In the genomic region with DNA sequence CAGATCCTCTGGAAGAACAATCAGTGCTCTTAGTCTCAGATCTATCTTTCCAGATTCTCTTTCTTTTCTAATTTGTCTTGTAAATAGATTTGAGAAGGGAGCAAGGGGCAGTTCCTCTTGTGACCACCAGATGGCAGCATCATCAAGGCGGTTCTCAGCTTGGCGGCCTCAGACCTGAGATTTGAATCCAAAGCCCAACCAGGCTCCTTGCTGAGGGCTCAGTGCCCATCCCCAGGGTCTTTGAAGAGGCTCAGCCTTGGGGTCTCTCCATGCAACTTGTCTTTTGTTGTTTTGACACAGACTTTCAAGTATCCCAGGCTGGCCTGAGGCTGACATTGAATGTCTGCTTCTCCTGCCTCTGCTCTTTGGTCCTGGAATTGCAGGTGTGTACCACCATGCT, we compare ENCODE assay signal across 9 mouse cellular contexts. TPM values are rescaled to one million over a fixed set of nuclear protein-coding genes. Genes with fewer than 3 reads are reported as not detected.
DNase-seq lines count a peak whose midpoint lies in the region; ATAC-seq and TF ChIP-seq lines count a peak whose summit lies in the region.
"Had no signal": no experiment of that assay in that cellular context is flagged by ENCODE, and none has a peak within 500 bp of the region (broad histone marks: within the 10 kb centered on the region; RNA-seq: fewer than 3 reads in every experiment).

No protein-coding gene starts in this region.

- WGBS in kidney, adult 2 months = 3% methylated on average over 2 of the region's 2 CpGs
- WGBS in kidney, embryonic 16.5 days = 0% methylated on average over 2 of the region's 2 CpGs
- WGBS in olfactory bulb, adult 2 months = 8% methylated on average over 2 of the region's 2 CpGs

- no peak overlapping the region for H3K4me3 ChIP-seq in kidney, adult 2 months (ENCODE audit: insufficient read depth, low read depth, low read length)
- H3K4me3 ChIP-seq in kidney, embryonic 16.5 days (ENCODE audit: low read length) = no peak overlapping the region
- H3K4me3 ChIP-seq in left cerebral cortex, adult 2 months = no peak overlapping the region
- no peak overlapping the region for H3K4me3 ChIP-seq in olfactory bulb, adult 2 months (ENCODE audit: insufficient read depth, low read depth, low read length)
- H3K4me3 ChIP-seq: liver, embryonic 15.5 days had no signal

- H3K9me3 ChIP-seq in kidney, embryonic 16.5 days (ENCODE audit: low read length) = no peaks in the 10 kb centered on the region
- H3K9me3 ChIP-seq: liver, embryonic 15.5 days had no signal

- H3K27me3 ChIP-seq in kidney, adult 2 months (replicated peaks; ENCODE audit: control insufficient read depth, insufficient read depth, low read length) = no peaks in the 10 kb centered on the region; the same call in 1 of the 2 replicates
- peaks cover 77% of the 10 kb centered on the region for H3K27me3 ChIP-seq in kidney, embryonic 16.5 days (ENCODE audit: insufficient read depth, low read length)

- peak; percentile 54 for DNase-seq in kidney, adult 2 months
- DNase-seq in CD8-positive naive resting alpha-beta T cell, adult 2 months (ENCODE audit: low read depth in 2 of 2, low spot score in 2 of 2) = peak; percentile 49 to 56
- DNase-seq in T-cell, adult 2 months (ENCODE audit: low spot score) = peak; percentile 49
- peak; percentile 81 for DNase-seq in embryo, embryonic 10 days (ENCODE audit: low spot score)
- DNase-seq in left cerebral cortex, adult 2 months (ENCODE audit: extremely low spot score in 1 of 2, low spot score in 2 of 2) = peak in 1 of 2 experiments; percentile 66
- no peak for DNase-seq in ovary, postnatal 36 days (ENCODE audit: low spot score)

- peak; percentile 91 for TF ChIP-seq CTCF in kidney, adult 2 months (conservative IDR thresholded peaks at IDR 0.05; ENCODE audit: insufficient read depth, insufficient read length, low read depth, low read length)
- TF ChIP-seq CTCF in left cerebral cortex, adult 2 months (IDR thresholded peaks at IDR 0.05) = peak; percentile 100
- TF ChIP-seq CTCF in olfactory bulb, adult 2 months (IDR thresholded peaks at IDR 0.05; ENCODE audit: insufficient read depth, low read depth, low read length) = peak; percentile 92

- H3K4me2 ChIP-seq in kidney, embryonic 16.5 days (replicated peaks; ENCODE audit: low read depth, low read length) = no peak overlapping the region
- H3K4me2 ChIP-seq: liver, embryonic 15.5 days had no signal

- no peak for ATAC-seq in kidney, embryonic 16.5 days (ENCODE audit: low FRiP score, low TSS enrichment)

- no peaks in the 10 kb centered on the region for H3K36me3 ChIP-seq in kidney, adult 2 months (ENCODE audit: control insufficient read depth, insufficient read depth, low read length)
- no peaks in the 10 kb centered on the region for H3K36me3 ChIP-seq in kidney, embryonic 16.5 days (ENCODE audit: insufficient read depth, low read length)
- H3K36me3 ChIP-seq: liver, embryonic 15.5 days had no signal

- intact Hi-C loops in left cerebral cortex, adult 2 months (cut with DNase I) = loop anchor here (1.0 to 5.0 kb wide), 4 partner anchors 76 to 264 kb away; no protein-coding TSS in a partner anchor

- no peak overlapping the region for H3K27ac ChIP-seq in kidney, adult 2 months (ENCODE audit: insufficient read depth, low read depth, low read length)
- no peak overlapping the region for H3K27ac ChIP-seq in kidney, embryonic 16.5 days (ENCODE audit: low read length)
- no peak overlapping the region for H3K27ac ChIP-seq in left cerebral cortex, adult 2 months
- no peak overlapping the region for H3K27ac ChIP-seq in olfactory bulb, adult 2 months (ENCODE audit: insufficient read depth, low read depth, low read length)
- H3K27ac ChIP-seq: liver, embryonic 15.5 days had no signal

- H3K9ac ChIP-seq in kidney, embryonic 16.5 days (replicated peaks; ENCODE audit: low read length) = no peak overlapping the region
- H3K9ac ChIP-seq: liver, embryonic 15.5 days had no signal

- H3K4me1 ChIP-seq in kidney, adult 2 months (ENCODE audit: control insufficient read depth, insufficient read depth, low read length) = no peaks in the 10 kb centered on the region
- peaks cover 12% of the 10 kb centered on the region; the same call in 1 of the 2 replicates for H3K4me1 ChIP-seq in kidney, embryonic 16.5 days (ENCODE audit: insufficient read depth, low read length)
- peaks cover 20% of the 10 kb centered on the region for H3K4me1 ChIP-seq in olfactory bulb, adult 2 months (ENCODE audit: control insufficient read depth, insufficient read depth, low read length)
- H3K4me1 ChIP-seq: liver, embryonic 15.5 days had no signal

- no peak for TF ChIP-seq POLR2A in kidney, adult 2 months (IDR thresholded peaks at IDR 0.05; ENCODE audit: low read depth, low read length)
- no peak for TF ChIP-seq POLR2A in olfactory bulb, adult 2 months (IDR thresholded peaks at IDR 0.05; ENCODE audit: insufficient read depth, low read depth, low read length)

RNA-seq across cellular contexts. Expression of a gene that starts 10.4 kb away (rescaled TPM):
- 1.5 and 2.3 TPM in 2 replicates for polyA plus RNA-seq in kidney, adult 2 months (2012; rRNA removed)
- polyA plus RNA-seq in kidney, embryonic 16.5 days (2015; fragmentation: Nextera tagmentation; extraction: Ambion mirVana) = 1.8 and 2.3 TPM in 2 replicates
- total RNA-seq in left cerebral cortex, adult 2 months (2021) = 100 to 1,000 TPM; 101 to 107 TPM
- polyA plus RNA-seq in olfactory bulb, adult 2 months (2012; ENCODE audit: insufficient read depth, insufficient read length, low replicate concordance, missing spikeins) = not detected in 2 replicates

RNA-seq across cellular contexts. Expression of a gene that starts 10.6 kb away (rescaled TPM):
- polyA plus RNA-seq in kidney, adult 2 months (2012; rRNA removed) = 29.8 and 45.7 TPM in 2 replicates
- 19.8 and 20.6 TPM in 2 replicates for polyA plus RNA-seq in kidney, embryonic 16.5 days (2015; fragmentation: Nextera tagmentation; extraction: Ambion mirVana)
- total RNA-seq in left cerebral cortex, adult 2 months (2021) = 100 to 1,000 TPM; 140 to 156 TPM
- polyA plus RNA-seq in olfactory bulb, adult 2 months (2012; ENCODE audit: insufficient read depth, insufficient read length, low replicate concordance, missing spikeins) = not detected in 2 replicates

RNA-seq across cellular contexts. Expression of a gene that starts 18.9 kb away (rescaled TPM):
- polyA plus RNA-seq in kidney, adult 2 months (2012; rRNA removed) = 58.2 and 63.4 TPM in 2 replicates
- polyA plus RNA-seq in kidney, embryonic 16.5 days (2015; fragmentation: Nextera tagmentation; extraction: Ambion mirVana) = 22.0 and 22.2 TPM in 2 replicates
- total RNA-seq in left cerebral cortex, adult 2 months (2021) = 10 to 100 TPM; 28.9 to 30.2 TPM
- not detected in 2 replicates for polyA plus RNA-seq in olfactory bulb, adult 2 months (2012; ENCODE audit: insufficient read depth, insufficient read length, low replicate concordance, missing spikeins)

RNA-seq across cellular contexts. Expression of a gene that starts 40.3 kb away (rescaled TPM):
- polyA plus RNA-seq in kidney, adult 2 months (2012; rRNA removed) = 0.03 and 0.11 TPM in 2 replicates
- 0.28 and 0.29 TPM in 2 replicates for polyA plus RNA-seq in kidney, embryonic 16.5 days (2015; fragmentation: Nextera tagmentation; extraction: Ambion mirVana)
- total RNA-seq in left cerebral cortex, adult 2 months (2021) = under 1 TPM; 0.20 to 0.30 TPM
- not detected in 2 replicates for polyA plus RNA-seq in olfactory bulb, adult 2 months (2012; ENCODE audit: insufficient read depth, insufficient read length, low replicate concordance, missing spikeins)

RNA-seq across cellular contexts. Expression of a gene that starts 40.7 kb away (rescaled TPM):
- 22.8 and 25.5 TPM in 2 replicates for polyA plus RNA-seq in kidney, adult 2 months (2012; rRNA removed)
- polyA plus RNA-seq in kidney, embryonic 16.5 days (2015; fragmentation: Nextera tagmentation; extraction: Ambion mirVana) = 70.3 and 74.8 TPM in 2 replicates
- total RNA-seq in left cerebral cortex, adult 2 months (2021) = 10 to 100 TPM; 14.2 to 16.1 TPM
- polyA plus RNA-seq in olfactory bulb, adult 2 months (2012; ENCODE audit: insufficient read depth, insufficient read length, low replicate concordance, missing spikeins) = not detected in 2 replicates

Comparison
In these comparisons a context has a peak if more than half of its experiments do, and no peak if none do; other contexts are left out.
1. RNA of a gene that starts 10.6 kb away (polyA plus RNA-seq): 29.8 to 45.7 TPM in kidney, adult 2 months and 19.8 to 20.6 TPM in kidney, embryonic 16.5 days; not detected in olfactory bulb, adult 2 months; every median in the first group is over 10 times any median in the second.
2. RNA of a gene that starts 18.9 kb away (polyA plus RNA-seq): 58.2 to 63.4 TPM in kidney, adult 2 months and 22.0 to 22.2 TPM in kidney, embryonic 16.5 days; not detected in olfactory bulb, adult 2 months; every median in the first group is over 10 times any median in the second.
3. Peak in every context shown above with its lines, with median percentiles within 50 percentile points of each other: CTCF ChIP-seq.